Mouse (Mus musculus) layer of hippocampus, adult 11-12 months (tissue): Measurements from ENCODE around the gene Zfand6.

Experiments
- DNase-seq: peaks from one replicate; pipeline ENCODE4 v3.0.0; 2022; ENCODE audit warnings: low spot score

Zfand6 gene

GRCm38 (mm10) chr7:84594087-84594916 is 95.5 kb downstream of the Zfand6 start:
- DNase-seq: peak; percentile 55

- DNase-seq: no peak
Measured at GRCm38 (mm10) chr7:84591347-84591746, 98.4 kb downstream of the Zfand6 start.

GRCm38 (mm10) chr7:84590622-84591021 is 99.1 kb downstream of the Zfand6 start:
- no peak for DNase-seq

- no peak for DNase-seq
Measured at GRCm38 (mm10) chr7:84587101-84587783, 102.5 kb downstream of the Zfand6 start.

GRCm38 (mm10) chr7:84586360-84587100 is 103.2 kb downstream of the Zfand6 start:
- DNase-seq: no peak

- DNase-seq: no peak
Measured at GRCm38 (mm10) chr7:84585086-84585485, 104.7 kb downstream of the Zfand6 start.

- DNase-seq: no peak
Measured at GRCm38 (mm10) chr7:84579769-84580168, 110.0 kb downstream of the Zfand6 start.

GRCm38 (mm10) chr7:84578841-84579240 is 110.9 kb downstream of the Zfand6 start:
- DNase-seq: peak; percentile 64

- no peak for DNase-seq
Measured at GRCm38 (mm10) chr7:84577034-84577433, 112.7 kb downstream of the Zfand6 start.

GRCm38 (mm10) chr7:84566200-84566599 is 123.6 kb downstream of the Zfand6 start:
- DNase-seq: no peak

GRCm38 (mm10) chr7:84564236-84564635 is 125.5 kb downstream of the Zfand6 start:
- DNase-seq: no peak
